Mouse (Mus musculus): ENCODE data around the gene Ndufv3. TPM values are rescaled to one million over a fixed set of nuclear protein-coding genes. Genes with fewer than 3 reads are reported as not detected.

Ndufv3 gene
- polyA plus RNA-seq, 1 experiment from 2014 or later = 210 TPM

DNA sequence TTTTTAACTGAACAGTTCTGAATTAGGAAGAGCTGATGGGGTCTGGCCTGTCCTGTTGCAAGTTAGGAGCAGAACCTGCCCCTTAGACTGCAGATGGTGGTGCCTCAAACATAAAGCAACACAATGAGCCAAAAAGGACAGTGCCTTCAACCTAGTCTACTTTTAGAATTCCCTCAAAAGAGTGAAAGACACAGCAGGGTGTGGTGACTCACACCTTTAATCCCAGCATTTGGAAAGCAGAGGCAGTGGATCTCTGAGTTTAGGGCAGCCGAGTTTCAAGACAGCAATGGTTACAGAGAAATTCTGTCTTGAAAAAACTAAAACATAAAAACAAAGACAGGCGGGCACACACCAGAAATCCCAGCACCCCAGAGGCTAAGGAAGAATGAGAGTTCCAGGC, 16.0 kb upstream of the Ndufv3 start:
- H3K4me1 ChIP-seq (ENCODE audit: control insufficient read depth, insufficient read depth, low read length) = no peaks in the 10 kb centered on the region
- no peak overlapping the region for H3K27ac ChIP-seq (replicated peaks; ENCODE audit: low read depth, low read length)
- H3K27me3 ChIP-seq (ENCODE audit: control insufficient read depth, insufficient read depth, low read length) = no peaks in the 10 kb centered on the region
- H3K36me3 ChIP-seq (ENCODE audit: control insufficient read depth, insufficient read depth, low read length) = peaks cover 20% of the 10 kb centered on the region
- no peak overlapping the region for H3K4me2 ChIP-seq (ENCODE audit: low read depth, severe bottlenecking)
- 95% methylated on average over 2 of the region's 2 CpGs for WGBS
- H3K9ac ChIP-seq (ENCODE audit: low read length) = no peak overlapping the region
- no peak for ATAC-seq (ENCODE audit: insufficient number of reproducible peaks, low FRiP score, low TSS enrichment, low read depth)
- H3K9me3 ChIP-seq (ENCODE audit: control insufficient read depth, low read length) = no peaks in the 10 kb centered on the region
- DNase-seq (ENCODE audit: low spot score) = no peak
- no peak overlapping the region for H3K4me3 ChIP-seq (ENCODE audit: low read depth, low read length)

DNA sequence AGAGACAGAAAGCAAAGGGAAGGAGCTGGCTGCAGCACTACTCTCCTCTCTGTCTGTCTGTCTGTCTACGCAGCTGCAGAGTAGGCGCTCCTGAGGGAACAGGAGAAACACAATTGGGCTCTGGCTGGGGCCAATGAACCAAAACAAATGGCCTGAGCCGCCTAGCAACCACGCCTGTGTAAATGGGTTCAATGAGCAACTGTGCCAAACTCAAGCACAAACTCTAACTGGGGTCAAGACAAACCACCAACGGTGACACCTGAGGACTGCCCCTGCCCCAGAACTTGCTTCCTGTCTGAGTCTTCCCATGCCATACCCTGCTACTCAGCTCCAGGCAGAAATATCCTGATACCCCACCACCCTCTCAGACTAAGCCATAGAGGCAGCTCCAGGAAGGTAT, 14.9 kb upstream of the Ndufv3 start:
- ATAC-seq (ENCODE audit: insufficient number of reproducible peaks, low FRiP score, low TSS enrichment, low read depth) = no peak
- 84% methylated on average over 5 of the region's 5 CpGs for WGBS

GRCm38 (mm10) chr17:31506282-31506681, 13.6 kb upstream of the Ndufv3 start:
- Histone ChIP-seq H3K4me2 (ENCODE audit: low read depth, severe bottlenecking) (no peak overlapping the region), H3K9ac (ENCODE audit: low read length) (no peak overlapping the region), H3K4me3 (ENCODE audit: low read depth, low read length) (no peak overlapping the region), H3K27me3 (ENCODE audit: control insufficient read depth, insufficient read depth, low read length) (no peaks in the 10 kb centered on the region), H3K36me3 (ENCODE audit: control insufficient read depth, insufficient read depth, low read length) (peaks cover 20% of the 10 kb centered on the region), H3K27ac (replicated peaks; ENCODE audit: low read depth, low read length) (no peak overlapping the region), H3K9me3 (ENCODE audit: control insufficient read depth, low read length) (no peaks in the 10 kb centered on the region), H3K4me1 (ENCODE audit: control insufficient read depth, insufficient read depth, low read length) (no peaks in the 10 kb centered on the region)
- WGBS = 93% methylated on average over 7 of the region's 7 CpGs
- ATAC-seq (ENCODE audit: insufficient number of reproducible peaks, low FRiP score, low TSS enrichment, low read depth) = no peak
- DNase-seq (ENCODE audit: low spot score) = no peak

More for the DNA sequence above, 14.9 kb upstream of the Ndufv3 start:
- Histone ChIP-seq H3K4me3 (ENCODE audit: low read depth, low read length) (no peak overlapping the region), H3K9ac (ENCODE audit: low read length) (no peak overlapping the region), H3K9me3 (ENCODE audit: control insufficient read depth, low read length) (no peaks in the 10 kb centered on the region), H3K36me3 (ENCODE audit: control insufficient read depth, insufficient read depth, low read length) (peaks cover 23% of the 10 kb centered on the region), H3K27ac (replicated peaks; ENCODE audit: low read depth, low read length) (no peak overlapping the region), H3K27me3 (ENCODE audit: control insufficient read depth, insufficient read depth, low read length) (no peaks in the 10 kb centered on the region), H3K4me1 (ENCODE audit: control insufficient read depth, insufficient read depth, low read length) (no peaks in the 10 kb centered on the region), H3K4me2 (ENCODE audit: low read depth, severe bottlenecking) (no peak overlapping the region)
- no peak for DNase-seq (ENCODE audit: low spot score)

GRCm38 (mm10) chr17:31510944-31511343, 9.0 kb upstream of the Ndufv3 start:
- peaks cover 8% of the 10 kb centered on the region for H3K36me3 ChIP-seq (ENCODE audit: control insufficient read depth, insufficient read depth, low read length)
- no peak for DNase-seq (ENCODE audit: low spot score)
- H3K27ac ChIP-seq (replicated peaks; ENCODE audit: low read depth, low read length) = no peak overlapping the region
- H3K4me3 ChIP-seq (ENCODE audit: low read depth, low read length) = peak overlapping the region; percentile 67
- 93% methylated on average over 6 of the region's 6 CpGs for WGBS
- no peak for ATAC-seq (ENCODE audit: insufficient number of reproducible peaks, low FRiP score, low TSS enrichment, low read depth)
- H3K9ac ChIP-seq (ENCODE audit: low read length) = no peak overlapping the region
- no peaks in the 10 kb centered on the region for H3K9me3 ChIP-seq (ENCODE audit: control insufficient read depth, low read length)
- H3K4me2 ChIP-seq (ENCODE audit: low read depth, severe bottlenecking) = peak overlapping the region; percentile 49; the same call in 1 of the 2 replicates
- H3K4me1 ChIP-seq (ENCODE audit: control insufficient read depth, insufficient read depth, low read length) = no peaks in the 10 kb centered on the region
- no peaks in the 10 kb centered on the region for H3K27me3 ChIP-seq (ENCODE audit: control insufficient read depth, insufficient read depth, low read length)

DNA sequence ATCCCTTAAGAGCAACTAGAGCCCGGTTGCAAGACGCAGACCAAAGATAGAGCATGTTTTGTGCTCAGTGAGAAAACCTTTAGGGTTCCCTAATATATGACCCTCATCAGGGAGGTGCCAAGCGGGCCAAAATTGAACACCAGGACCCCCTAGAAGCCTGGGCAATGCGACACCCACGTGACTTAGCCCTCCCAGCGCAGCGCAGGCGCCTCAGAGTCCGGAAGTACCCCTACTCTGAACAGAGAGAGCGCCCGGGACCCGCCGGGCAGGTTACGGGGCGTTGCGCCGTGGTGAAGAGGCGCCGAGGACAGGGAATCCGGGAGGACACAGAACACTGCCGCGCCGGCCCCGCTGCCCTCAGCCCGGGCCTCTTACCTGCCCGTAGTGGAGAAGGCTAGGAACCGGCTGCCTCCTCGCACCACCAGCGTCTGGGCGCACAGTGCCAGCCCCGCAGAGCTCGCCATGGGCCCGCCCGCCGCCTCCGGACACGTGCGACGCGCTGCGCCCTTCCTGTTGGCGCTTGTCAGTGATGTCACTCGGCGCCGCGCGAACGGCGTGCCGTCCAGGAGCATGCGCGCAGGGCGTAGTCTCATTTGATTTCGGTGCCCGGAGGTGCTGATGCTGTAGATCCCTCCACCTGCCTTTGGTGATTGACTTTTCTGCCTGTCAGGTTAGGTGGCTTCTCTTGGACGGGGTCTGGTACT, 8.0 kb upstream of the Ndufv3 start:
- Histone ChIP-seq H3K4me2 (ENCODE audit: low read depth, severe bottlenecking) (peak overlapping the region; percentile 49), H3K27ac (replicated peaks; ENCODE audit: low read depth, low read length) (peak overlapping the region; percentile 24), H3K36me3 (ENCODE audit: control insufficient read depth, insufficient read depth, low read length) (peaks cover 8% of the 10 kb centered on the region), H3K9me3 (ENCODE audit: control insufficient read depth, low read length) (no peaks in the 10 kb centered on the region), H3K4me1 (ENCODE audit: control insufficient read depth, insufficient read depth, low read length) (no peaks in the 10 kb centered on the region), H3K27me3 (ENCODE audit: control insufficient read depth, insufficient read depth, low read length) (no peaks in the 10 kb centered on the region), H3K4me3 (ENCODE audit: low read depth, low read length) (peak overlapping the region; percentile 67), H3K9ac (ENCODE audit: low read length) (peak overlapping the region; percentile 60)
- ATAC-seq (ENCODE audit: insufficient number of reproducible peaks, low FRiP score, low TSS enrichment, low read depth) (peak; percentile 94), DNase-seq (ENCODE audit: low spot score) (peak; percentile 93)
- WGBS = under 1% methylated on average over 56 of the region's 56 CpGs

DNA sequence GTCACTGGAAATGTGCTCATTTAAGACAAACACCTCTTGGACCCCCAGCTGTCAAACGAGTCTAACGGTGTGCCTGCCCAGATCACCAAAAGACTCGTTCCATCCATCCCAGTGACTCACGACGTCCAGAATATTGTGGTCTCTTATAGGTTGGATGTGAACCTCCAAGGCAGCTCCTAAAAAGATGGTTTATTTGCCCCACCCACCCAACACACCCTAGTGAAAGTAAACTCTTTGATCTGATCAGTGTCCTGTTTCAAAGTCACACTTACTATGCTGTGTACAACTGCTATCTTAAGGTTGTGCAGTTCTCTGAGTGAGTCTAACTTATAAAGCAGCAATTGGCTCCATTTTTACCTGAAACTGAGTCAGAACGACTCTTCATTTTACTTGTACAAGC, 7.3 kb upstream of the Ndufv3 start:
- 19% methylated on average over 6 of the region's 6 CpGs for WGBS
- Histone ChIP-seq H3K36me3 (ENCODE audit: control insufficient read depth, insufficient read depth, low read length) (peaks cover 4% of the 10 kb centered on the region), H3K27me3 (ENCODE audit: control insufficient read depth, insufficient read depth, low read length) (no peaks in the 10 kb centered on the region), H3K4me2 (ENCODE audit: low read depth, severe bottlenecking) (peak overlapping the region; percentile 49), H3K4me3 (ENCODE audit: low read depth, low read length) (peak overlapping the region; percentile 67), H3K9me3 (ENCODE audit: control insufficient read depth, low read length) (no peaks in the 10 kb centered on the region), H3K27ac (replicated peaks; ENCODE audit: low read depth, low read length) (no peak overlapping the region), H3K4me1 (ENCODE audit: control insufficient read depth, insufficient read depth, low read length) (no peaks in the 10 kb centered on the region), H3K9ac (ENCODE audit: low read length) (peak overlapping the region; percentile 60; the same call in 1 of the 2 replicates)
- ATAC-seq (ENCODE audit: insufficient number of reproducible peaks, low FRiP score, low TSS enrichment, low read depth) (no peak), DNase-seq (ENCODE audit: low spot score) (no peak)

GRCm38 (mm10) chr17:31514696-31515095, 5.2 kb upstream of the Ndufv3 start:
- 74% methylated on average over 1 of the region's 1 CpGs for WGBS
- Histone ChIP-seq H3K27me3 (ENCODE audit: control insufficient read depth, insufficient read depth, low read length) (no peaks in the 10 kb centered on the region), H3K4me2 (ENCODE audit: low read depth, severe bottlenecking) (no peak overlapping the region), H3K27ac (replicated peaks; ENCODE audit: low read depth, low read length) (no peak overlapping the region), H3K4me1 (ENCODE audit: control insufficient read depth, insufficient read depth, low read length) (no peaks in the 10 kb centered on the region), H3K9ac (ENCODE audit: low read length) (no peak overlapping the region), H3K9me3 (ENCODE audit: control insufficient read depth, low read length) (no peaks in the 10 kb centered on the region), H3K36me3 (ENCODE audit: control insufficient read depth, insufficient read depth, low read length) (peaks cover 4% of the 10 kb centered on the region), H3K4me3 (ENCODE audit: low read depth, low read length) (no peak overlapping the region)
- no peak for DNase-seq (ENCODE audit: low spot score)
- ATAC-seq (ENCODE audit: insufficient number of reproducible peaks, low FRiP score, low TSS enrichment, low read depth) = no peak

- 2% methylated on average over 7 of the region's 7 CpGs for WGBS
Observed at GRCm38 (mm10) chr17:31519344-31519945, 470 bp upstream of the Ndufv3 start.

More at GRCm38 (mm10) chr17:31519344-31519945, 470 bp upstream of the Ndufv3 start:
- Histone ChIP-seq H3K36me3 (ENCODE audit: control insufficient read depth, insufficient read depth, low read length) (peaks cover 5% of the 10 kb centered on the region; the same call in 1 of the 2 replicates), H3K4me1 (ENCODE audit: control insufficient read depth, insufficient read depth, low read length) (peaks cover 5% of the 10 kb centered on the region; the same call in 1 of the 2 replicates), H3K4me2 (ENCODE audit: low read depth, severe bottlenecking) (peak overlapping the region; percentile 77; the same call in 1 of the 2 replicates), H3K4me3 (ENCODE audit: low read depth, low read length) (peak overlapping the region; percentile 83), H3K9ac (ENCODE audit: low read length) (no peak overlapping the region), H3K27ac (replicated peaks; ENCODE audit: low read depth, low read length) (no peak overlapping the region), H3K9me3 (ENCODE audit: control insufficient read depth, low read length) (no peaks in the 10 kb centered on the region), H3K27me3 (ENCODE audit: control insufficient read depth, insufficient read depth, low read length) (no peaks in the 10 kb centered on the region)
- DNase-seq (ENCODE audit: low spot score) (no peak), ATAC-seq (ENCODE audit: insufficient number of reproducible peaks, low FRiP score, low TSS enrichment, low read depth) (peak; percentile 55; the same call in 1 of the 2 replicates)
